Mouse (Mus musculus): ENCODE measurements at regions not wholly inside any gene's neighbourhood (a gene's known extent, or its start where the extent isn't known, plus 50 kb on each side); places are given as distances from the start of the nearest gene placed in this dataset.
"Not testable (repeated sequence)": the region's sequence is repeated elsewhere in the genome, so short reads cannot be mapped to it uniquely, and the experiment has no call there.

- no peak for DNase-seq (ENCODE audit: low spot score in 2 of 2)
Observed at GRCm38 (mm10) chr9:72166084-72166483, 54.4 kb upstream of the Tcf12 start.

- no peak for DNase-seq (ENCODE audit: low spot score in 2 of 2)
Observed at GRCm38 (mm10) chr9:72166611-72167010, 54.9 kb upstream of the Tcf12 start.

GRCm38 (mm10) chr9:72169231-72169630 is 57.6 kb upstream of the Tcf12 start:
- DNase-seq (ENCODE audit: low spot score in 2 of 2), result no peak

GRCm38 (mm10) chr9:72169728-72170188 is 58.1 kb upstream of the Tcf12 start:
- DNase-seq (ENCODE audit: low spot score in 2 of 2), result peak in 1 of 2 experiments; percentile 38

- DNase-seq (ENCODE audit: low spot score in 2 of 2), result no peak
Observed at GRCm38 (mm10) chr9:72170235-72170634, 58.6 kb upstream of the Tcf12 start.

GRCm38 (mm10) chr9:72172331-72172730 is 60.7 kb upstream of the Tcf12 start:
- no peak for DNase-seq (ENCODE audit: low spot score in 2 of 2)

GRCm38 (mm10) chr9:72180972-72181371 is 69.3 kb upstream of the Tcf12 start:
- DNase-seq (ENCODE audit: low spot score in 2 of 2), result no peak

- DNase-seq (ENCODE audit: low spot score in 2 of 2), result no peak
Observed at GRCm38 (mm10) chr9:72183336-72183735, 71.7 kb upstream of the Tcf12 start.

- no peak for DNase-seq (ENCODE audit: low spot score in 2 of 2)
Observed at GRCm38 (mm10) chr9:72183925-72184324, 72.3 kb upstream of the Tcf12 start.

- no peak for DNase-seq (ENCODE audit: low spot score in 2 of 2)
Observed at GRCm38 (mm10) chr9:72189867-72190266, 78.2 kb upstream of the Tcf12 start.

GRCm38 (mm10) chr9:72190631-72191030 is 79.0 kb upstream of the Tcf12 start:
- no peak for DNase-seq (ENCODE audit: low spot score in 2 of 2)

- no peak for DNase-seq (ENCODE audit: low spot score in 2 of 2)
Observed at GRCm38 (mm10) chr9:72191091-72191490, 79.4 kb upstream of the Tcf12 start.

- peak in 1 of 2 experiments; percentile 52 for DNase-seq (ENCODE audit: low spot score in 2 of 2)
Observed at GRCm38 (mm10) chr9:72192051-72192952, 80.6 kb upstream of the Tcf12 start.

GRCm38 (mm10) chr9:72192953-72193337 is 81.3 kb upstream of the Tcf12 start:
- not testable (repeated sequence) for DNase-seq (ENCODE audit: low spot score in 2 of 2)

- DNase-seq (ENCODE audit: low spot score in 2 of 2), result no peak
Observed at GRCm38 (mm10) chr9:72195348-72195747, 79.3 kb upstream of the Zfp280d start.

- no peak for DNase-seq (ENCODE audit: low spot score in 2 of 2)
Observed at GRCm38 (mm10) chr9:72196626-72197330, 77.9 kb upstream of the Zfp280d start.

- no peak for DNase-seq (ENCODE audit: low spot score in 2 of 2)
Observed at GRCm38 (mm10) chr9:72197331-72197732, 77.3 kb upstream of the Zfp280d start.

GRCm38 (mm10) chr9:72198976-72199375 is 75.7 kb upstream of the Zfp280d start:
- DNase-seq (ENCODE audit: low spot score in 2 of 2), result no peak

- no peak for DNase-seq (ENCODE audit: low spot score in 2 of 2)
Observed at GRCm38 (mm10) chr9:72204357-72204905, 70.2 kb upstream of the Zfp280d start.

GRCm38 (mm10) chr9:72205815-72206214 is 68.8 kb upstream of the Zfp280d start:
- no peak for DNase-seq (ENCODE audit: low spot score in 2 of 2)

GRCm38 (mm10) chr9:72206911-72207310 is 67.7 kb upstream of the Zfp280d start:
- no peak for DNase-seq (ENCODE audit: low spot score in 2 of 2)

GRCm38 (mm10) chr9:72208296-72208695 is 66.4 kb upstream of the Zfp280d start:
- no peak for DNase-seq (ENCODE audit: low spot score in 2 of 2)
